Mouse (Mus musculus): Measurements from ENCODE around the gene Aatk. TPM values are rescaled to one million over a fixed set of nuclear protein-coding genes. Genes with fewer than 3 reads are reported as not detected.

Aatk gene
- polyA plus RNA-seq, 1 experiment from 2014 or later, result 1.7 TPM

DNA sequence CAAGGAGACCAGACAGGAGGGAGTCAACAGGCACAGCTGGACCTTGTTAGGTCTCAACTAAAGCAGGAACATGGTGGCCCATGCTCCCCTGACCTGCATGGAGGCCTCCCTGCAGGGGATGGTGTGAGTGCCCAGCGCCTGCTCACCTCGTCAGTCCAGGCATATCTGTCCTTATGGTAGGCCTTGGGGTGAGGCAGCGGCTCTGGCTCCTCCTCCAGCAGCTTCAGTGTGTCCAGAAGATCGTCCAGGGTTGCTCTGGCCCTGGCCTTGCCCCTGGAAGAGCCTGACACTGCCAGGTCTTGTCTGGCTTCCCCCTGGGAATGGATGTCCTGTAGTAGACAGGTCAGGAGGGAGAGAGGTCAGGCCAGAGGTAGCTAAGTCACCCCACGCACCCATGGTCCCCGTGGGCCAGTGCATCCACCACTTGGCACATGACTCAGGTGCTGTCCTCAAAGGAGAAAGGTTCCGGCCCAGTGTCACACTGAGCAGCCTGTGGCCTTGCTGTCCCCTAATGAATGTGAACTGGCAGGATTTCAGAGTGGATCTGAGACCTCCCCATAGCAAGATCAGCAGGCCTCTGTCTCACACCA, 24.9 kb upstream of the Aatk start:
- H3K4me2 ChIP-seq (ENCODE audit: low read depth, low read length), result no peak overlapping the region
- H3K9me3 ChIP-seq (ENCODE audit: control insufficient read depth, low read length), result no peaks in the 10 kb centered on the region
- peaks cover 20% of the 10 kb centered on the region for H3K36me3 ChIP-seq (ENCODE audit: control insufficient read depth, insufficient read depth, low read length)
- WGBS, result 86% methylated on average over 7 of the region's 7 CpGs
- H3K9ac ChIP-seq (ENCODE audit: low read depth, low read length), result no peak overlapping the region
- no peaks in the 10 kb centered on the region for H3K27me3 ChIP-seq (replicated peaks; ENCODE audit: control insufficient read depth, insufficient read depth, low read length)
- no peak for ATAC-seq
- no peak overlapping the region for H3K27ac ChIP-seq (ENCODE audit: low read length)
- peaks cover 13% of the 10 kb centered on the region for H3K4me1 ChIP-seq (ENCODE audit: control insufficient read depth, insufficient read depth, low read length)
- no peak overlapping the region for H3K4me3 ChIP-seq (ENCODE audit: low read length)

DNA sequence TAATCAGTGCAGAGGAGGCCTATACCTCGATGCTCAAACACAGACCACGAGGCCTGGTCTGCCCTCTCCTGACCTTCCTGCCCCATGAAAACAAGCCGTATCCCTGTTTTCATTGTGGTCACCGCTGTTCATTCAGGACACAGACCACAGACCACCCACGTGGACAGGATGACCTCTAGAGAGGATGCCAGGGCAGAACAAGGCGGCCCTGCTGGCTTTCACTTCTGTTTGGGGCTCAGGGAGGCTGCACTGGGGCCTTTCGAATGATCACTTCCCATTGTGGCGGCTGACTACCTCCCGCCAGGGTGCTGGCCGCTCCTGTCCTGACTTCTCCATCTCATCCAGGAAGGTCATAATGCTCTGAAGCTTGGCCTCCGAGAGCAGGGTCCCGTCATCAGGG, 24.1 kb upstream of the Aatk start:
- Histone ChIP-seq H3K4me3 (ENCODE audit: low read length) (no peak overlapping the region), H3K4me2 (ENCODE audit: low read depth, low read length) (no peak overlapping the region), H3K27me3 (replicated peaks; ENCODE audit: control insufficient read depth, insufficient read depth, low read length) (no peaks in the 10 kb centered on the region), H3K9ac (ENCODE audit: low read depth, low read length) (no peak overlapping the region), H3K27ac (ENCODE audit: low read length) (no peak overlapping the region), H3K9me3 (ENCODE audit: control insufficient read depth, low read length) (no peaks in the 10 kb centered on the region), H3K4me1 (ENCODE audit: control insufficient read depth, insufficient read depth, low read length) (peaks cover 13% of the 10 kb centered on the region), H3K36me3 (ENCODE audit: control insufficient read depth, insufficient read depth, low read length) (peaks cover 20% of the 10 kb centered on the region)
- 59% methylated on average over 12 of the region's 12 CpGs for WGBS
- ATAC-seq, result no peak

- Histone ChIP-seq H3K27ac (ENCODE audit: low read length) (no peak overlapping the region), H3K9me3 (ENCODE audit: control insufficient read depth, low read length) (no peaks in the 10 kb centered on the region), H3K4me3 (ENCODE audit: low read length) (no peak overlapping the region), H3K36me3 (ENCODE audit: control insufficient read depth, insufficient read depth, low read length) (peaks cover 20% of the 10 kb centered on the region), H3K4me1 (ENCODE audit: control insufficient read depth, insufficient read depth, low read length) (peaks cover 10% of the 10 kb centered on the region), H3K9ac (ENCODE audit: low read depth, low read length) (no peak overlapping the region; the same call in 1 of the 2 replicates), H3K4me2 (ENCODE audit: low read depth, low read length) (no peak overlapping the region), H3K27me3 (replicated peaks; ENCODE audit: control insufficient read depth, insufficient read depth, low read length) (no peaks in the 10 kb centered on the region)
- WGBS, result 90% methylated on average over 27 of the region's 27 CpGs
- no peak for ATAC-seq
These were observed 23.4 kb upstream of the Aatk start for GRCm38 (mm10) chr11:120070286-120070930.

- Histone ChIP-seq H3K4me3 (ENCODE audit: low read length) (no peak overlapping the region), H3K4me1 (ENCODE audit: control insufficient read depth, insufficient read depth, low read length) (0 out of 2 replicates have a peak, but pooled peaks cover 5% of the 10 kb centered on the region), H3K36me3 (ENCODE audit: control insufficient read depth, insufficient read depth, low read length) (peaks cover 20% of the 10 kb centered on the region), H3K9me3 (ENCODE audit: control insufficient read depth, low read length) (no peaks in the 10 kb centered on the region), H3K27me3 (replicated peaks; ENCODE audit: control insufficient read depth, insufficient read depth, low read length) (no peaks in the 10 kb centered on the region), H3K9ac (ENCODE audit: low read depth, low read length) (0 out of 2 replicates have a peak overlapping the region, but pooled peaks have one; percentile 19), H3K4me2 (ENCODE audit: low read depth, low read length) (no peak overlapping the region), H3K27ac (ENCODE audit: low read length) (no peak overlapping the region)
- no peak for ATAC-seq
- WGBS, result 37% methylated on average over 11 of the region's 11 CpGs
These were observed 22.3 kb upstream of the Aatk start for GRCm38 (mm10) chr11:120069261-120069660.

DNA sequence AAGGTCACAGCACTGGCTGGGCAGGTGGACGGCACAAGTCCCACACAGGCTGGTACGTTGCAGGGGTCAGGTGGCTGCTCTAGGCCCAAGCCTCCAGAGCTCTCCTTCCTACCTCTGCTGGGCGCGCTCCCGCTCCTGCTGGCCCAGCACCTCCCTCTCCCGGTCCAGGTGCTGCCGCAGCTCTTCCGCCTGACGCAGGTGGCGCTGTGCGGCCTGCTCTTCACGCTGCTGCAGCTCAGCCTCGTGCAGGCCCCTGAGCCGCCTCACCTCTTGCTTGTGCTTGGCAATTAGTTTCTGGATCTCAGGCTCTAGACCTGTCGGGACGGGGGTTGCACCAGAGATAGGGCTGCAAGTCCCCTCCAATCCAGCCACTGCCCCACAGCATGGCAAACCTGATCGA, 20.9 kb upstream of the Aatk start:
- Histone ChIP-seq H3K4me2 (ENCODE audit: low read depth, low read length) (no peak overlapping the region), H3K27ac (ENCODE audit: low read length) (no peak overlapping the region), H3K27me3 (replicated peaks; ENCODE audit: control insufficient read depth, insufficient read depth, low read length) (no peaks in the 10 kb centered on the region), H3K4me1 (ENCODE audit: control insufficient read depth, insufficient read depth, low read length) (0 out of 2 replicates have a peak, but pooled peaks cover 5% of the 10 kb centered on the region), H3K9ac (ENCODE audit: low read depth, low read length) (no peak overlapping the region), H3K36me3 (ENCODE audit: control insufficient read depth, insufficient read depth, low read length) (peaks cover 20% of the 10 kb centered on the region), H3K9me3 (ENCODE audit: control insufficient read depth, low read length) (no peaks in the 10 kb centered on the region), H3K4me3 (ENCODE audit: low read length) (no peak overlapping the region)
- WGBS, result 66% methylated on average over 17 of the region's 17 CpGs
- peak; percentile 46; the same call in 1 of the 2 replicates for ATAC-seq

DNA sequence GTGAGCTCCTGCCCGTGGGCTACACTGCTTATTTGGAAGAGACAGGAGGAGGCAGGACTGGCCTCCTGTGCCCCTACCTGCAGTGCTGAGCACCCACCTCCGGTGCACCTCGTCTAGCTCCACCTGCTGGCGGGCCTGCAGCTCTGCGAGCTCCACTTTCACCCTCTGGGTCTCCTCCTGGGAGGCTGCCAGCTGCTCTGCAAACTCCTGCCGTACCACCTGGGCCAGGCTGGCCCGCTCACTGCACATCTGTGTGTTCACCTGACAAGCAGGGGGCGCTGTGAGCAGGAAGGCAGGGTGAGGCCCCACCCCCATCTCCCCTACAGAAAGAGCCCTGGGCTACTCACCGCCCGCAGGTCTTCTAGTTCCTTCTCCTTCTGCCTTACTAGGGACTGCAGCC, 18.3 kb upstream of the Aatk start:
- no peak overlapping the region for H3K4me2 ChIP-seq (ENCODE audit: low read depth, low read length)
- H3K4me3 ChIP-seq (ENCODE audit: low read length), result no peak overlapping the region
- ATAC-seq, result peak; percentile 47; the same call in 1 of the 2 replicates
- H3K4me1 ChIP-seq (ENCODE audit: control insufficient read depth, insufficient read depth, low read length), result peaks cover 12% of the 10 kb centered on the region
- no peak overlapping the region for H3K27ac ChIP-seq (ENCODE audit: low read length)
- H3K9me3 ChIP-seq (ENCODE audit: control insufficient read depth, low read length), result no peaks in the 10 kb centered on the region
- H3K27me3 ChIP-seq (replicated peaks; ENCODE audit: control insufficient read depth, insufficient read depth, low read length), result no peaks in the 10 kb centered on the region
- 35% methylated on average over 10 of the region's 10 CpGs for WGBS
- H3K36me3 ChIP-seq (ENCODE audit: control insufficient read depth, insufficient read depth, low read length), result peaks cover 7% of the 10 kb centered on the region
- peak overlapping the region; percentile 19; the same call in 1 of the 2 replicates for H3K9ac ChIP-seq (ENCODE audit: low read depth, low read length)

DNA sequence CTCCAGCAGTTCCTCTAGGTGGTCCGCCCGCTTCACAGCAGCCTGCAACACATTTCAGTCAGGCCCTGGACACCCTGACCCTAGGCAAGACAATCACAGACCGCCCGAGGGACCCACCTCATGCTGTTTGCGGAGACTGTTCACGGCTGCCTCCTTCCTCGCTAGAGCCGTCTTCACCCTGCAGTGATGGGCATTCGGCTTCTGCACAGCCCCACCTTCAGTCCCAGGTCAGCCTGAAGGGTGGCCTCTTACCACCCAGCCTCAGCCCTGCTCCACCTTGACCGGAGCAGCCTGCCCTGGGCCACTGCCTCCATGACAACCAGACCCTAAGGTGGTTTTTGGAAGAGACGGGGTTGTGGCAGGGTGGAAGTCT, 17.7 kb upstream of the Aatk start:
- no peaks in the 10 kb centered on the region for H3K27me3 ChIP-seq (replicated peaks; ENCODE audit: control insufficient read depth, insufficient read depth, low read length)
- no peak overlapping the region for H3K27ac ChIP-seq (ENCODE audit: low read length)
- peaks cover 1% of the 10 kb centered on the region for H3K36me3 ChIP-seq (ENCODE audit: control insufficient read depth, insufficient read depth, low read length)
- WGBS, result 89% methylated on average over 11 of the region's 11 CpGs
- H3K4me1 ChIP-seq (ENCODE audit: control insufficient read depth, insufficient read depth, low read length), result peaks cover 16% of the 10 kb centered on the region
- no peaks in the 10 kb centered on the region for H3K9me3 ChIP-seq (ENCODE audit: control insufficient read depth, low read length)
- no peak overlapping the region for H3K4me3 ChIP-seq (ENCODE audit: low read length)
- H3K4me2 ChIP-seq (ENCODE audit: low read depth, low read length), result no peak overlapping the region
- ATAC-seq, result no peak
- H3K9ac ChIP-seq (ENCODE audit: low read depth, low read length), result no peak overlapping the region

DNA sequence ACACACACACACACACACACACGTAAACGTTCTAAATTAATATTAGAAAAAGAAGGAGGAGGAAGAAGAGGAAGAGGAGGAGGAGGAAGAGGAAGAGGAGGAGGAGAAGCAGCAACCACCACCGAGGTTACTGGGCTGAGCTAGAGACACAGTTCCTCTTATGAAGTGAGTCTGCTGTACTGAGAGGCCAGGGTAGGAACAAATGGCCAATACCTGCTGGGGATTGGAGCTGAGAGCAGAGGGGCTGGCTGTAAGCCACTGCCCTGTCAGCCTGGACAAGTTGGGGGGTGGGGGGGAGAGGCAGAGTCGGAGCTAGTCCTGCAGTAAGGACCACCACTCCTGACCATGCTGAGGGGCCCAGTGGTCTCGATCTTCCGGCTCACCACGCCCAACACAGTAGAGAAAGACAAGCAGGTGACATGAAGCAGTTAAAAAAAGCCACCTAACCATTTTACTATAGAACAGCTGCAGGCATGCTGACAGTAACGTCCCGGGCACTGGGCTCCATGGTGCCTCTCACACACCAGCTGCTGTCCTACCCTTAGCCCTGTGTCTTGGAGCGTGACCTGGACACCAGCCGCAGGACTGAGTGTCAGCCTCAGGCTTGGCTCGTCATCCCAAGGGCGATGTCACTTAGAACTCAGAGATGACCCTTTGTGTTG, 17.2 kb upstream of the Aatk start:
- no peak overlapping the region for H3K27ac ChIP-seq (ENCODE audit: low read length)
- H3K9me3 ChIP-seq (ENCODE audit: control insufficient read depth, low read length), result no peaks in the 10 kb centered on the region
- no peaks in the 10 kb centered on the region for H3K27me3 ChIP-seq (replicated peaks; ENCODE audit: control insufficient read depth, insufficient read depth, low read length)
- no peak overlapping the region for H3K9ac ChIP-seq (ENCODE audit: low read depth, low read length)
- ATAC-seq, result no peak
- peaks cover 14% of the 10 kb centered on the region for H3K4me1 ChIP-seq (ENCODE audit: control insufficient read depth, insufficient read depth, low read length)
- WGBS, result 80% methylated on average over 13 of the region's 13 CpGs
- no peaks in the 10 kb centered on the region for H3K36me3 ChIP-seq (ENCODE audit: control insufficient read depth, insufficient read depth, low read length)
- H3K4me2 ChIP-seq (ENCODE audit: low read depth, low read length), result no peak overlapping the region
- H3K4me3 ChIP-seq (ENCODE audit: low read length), result no peak overlapping the region

- Histone ChIP-seq H3K4me3 (ENCODE audit: low read length) (no peak overlapping the region), H3K4me2 (ENCODE audit: low read depth, low read length) (no peak overlapping the region), H3K27me3 (replicated peaks; ENCODE audit: control insufficient read depth, insufficient read depth, low read length) (no peaks in the 10 kb centered on the region), H3K4me1 (ENCODE audit: control insufficient read depth, insufficient read depth, low read length) (peaks cover 14% of the 10 kb centered on the region), H3K9me3 (ENCODE audit: control insufficient read depth, low read length) (no peaks in the 10 kb centered on the region), H3K36me3 (ENCODE audit: control insufficient read depth, insufficient read depth, low read length) (no peaks in the 10 kb centered on the region), H3K27ac (ENCODE audit: low read length) (no peak overlapping the region), H3K9ac (ENCODE audit: low read depth, low read length) (no peak overlapping the region)
- WGBS, result 79% methylated on average over 5 of the region's 5 CpGs
- no peak for ATAC-seq
These were observed 16.4 kb upstream of the Aatk start for GRCm38 (mm10) chr11:120063326-120063725.

All from intestine, embryonic 16.5 days (tissue).